Mouse (Mus musculus) heart, embryonic 14.5 days (tissue): Measurements from ENCODE around the gene Gm973. TPM values are rescaled to one million over a fixed set of nuclear protein-coding genes. Genes with fewer than 3 reads are reported as not detected.

ENCODE experiments used
- ATAC-seq: fragments of 200-750 bp; cut with Nextera tagmentation; 2 replicates; pipeline ENCODE4 v1.8.0; 2017; ENCODE audit warnings: low read depth, moderate TSS enrichment; ENCODE audit not compliant: insufficient number of reproducible peaks, insufficient read depth, low FRiP score
- H3K27ac ChIP-seq, 2 experiments: fragments of 200-500 bp in 1 of 2; fragments of 300-500 bp in 1 of 2; sonication (generic) in 1 of 2; replicated peaks in 1 of 2; 2 replicates each; pipeline ENCODE4 v1.5.1; 2012 to 2014; ENCODE audit warnings: low read depth in 2 of 2, low read length in 2 of 2, control low read depth in 1 of 2, mild to moderate bottlenecking in 1 of 2, mixed read lengths in 1 of 2; ENCODE audit not compliant: control insufficient read depth in 1 of 2, insufficient read depth in 1 of 2
- H3K27me3 ChIP-seq: fragments of 300-500 bp; sonication (generic); 2 replicates; pipeline ENCODE4 v1.6.1; 2014; ENCODE audit warnings: mild to moderate bottlenecking, low read length, control low read depth; ENCODE audit not compliant: control insufficient read depth, insufficient read depth
- H3K36me3 ChIP-seq: fragments of 300-500 bp; sonication (generic); 2 replicates; pipeline ENCODE4 v1.6.1; 2014; ENCODE audit warnings: mild to moderate bottlenecking, control low read depth, low read length, mixed read lengths; ENCODE audit not compliant: control insufficient read depth, insufficient read depth
- H3K4me1 ChIP-seq, 2 experiments: fragments of 200-500 bp in 1 of 2; fragments of 300-500 bp in 1 of 2; sonication (generic) in 1 of 2; 2 replicates each; pipeline ENCODE4 v1.6.1; 2012 to 2014; ENCODE audit warnings: low read length in 2 of 2, control low read depth in 1 of 2, mixed read lengths in 1 of 2; ENCODE audit not compliant: control insufficient read depth in 2 of 2, insufficient read depth in 2 of 2
- H3K4me2 ChIP-seq: fragments of 300-500 bp; sonication (generic); 2 replicates; pipeline ENCODE4 v1.6.1; 2014; ENCODE audit warnings: mild to moderate bottlenecking, low read length
- H3K4me3 ChIP-seq, 2 experiments: fragments of 200-500 bp in 1 of 2; fragments of 300-500 bp in 1 of 2; sonication (generic) in 1 of 2; 2 replicates each; pipeline ENCODE4 v1.5.1; 2012 to 2014; ENCODE audit warnings: low read length in 2 of 2, mild to moderate bottlenecking in 2 of 2, control low read depth in 1 of 2, low read depth in 1 of 2, moderate library complexity in 1 of 2; ENCODE audit not compliant: control insufficient read depth in 1 of 2, insufficient read depth in 1 of 2
- H3K9ac ChIP-seq: fragments of 300-500 bp; sonication (generic); 2 replicates; pipeline ENCODE4 v1.6.1; 2014; ENCODE audit warnings: mild to moderate bottlenecking, low read length
- H3K9me3 ChIP-seq: fragments of 300-500 bp; sonication (generic); 2 replicates; pipeline ENCODE4 v1.6.1; 2016; ENCODE audit warnings: low read length, control low read depth; ENCODE audit not compliant: control insufficient read depth
- WGBS: fragments of 180-500 bp; shearing (Covaris S2); extraction: QIAGEN DNeasy Blood & Tissue Kit; methylation state at CpG from one replicate; pipeline ENCODE4 v1.1.7; 2014; 5-methylcytosine and 5-hydroxymethylcytosine counted together
- polyA plus RNA-seq: library from polyadenylated mRNA; unstranded; fragments of >200 nt; fragmentation: Nextera tagmentation; extraction: Ambion mirVana; gene quantifications from 2 replicates; pipeline ENCODE4 v1.2.1, GENCODE M21; 2014

The Gm973 gene
- polyA plus RNA-seq, 1 experiment from 2014 or later, result not detected

DNA sequence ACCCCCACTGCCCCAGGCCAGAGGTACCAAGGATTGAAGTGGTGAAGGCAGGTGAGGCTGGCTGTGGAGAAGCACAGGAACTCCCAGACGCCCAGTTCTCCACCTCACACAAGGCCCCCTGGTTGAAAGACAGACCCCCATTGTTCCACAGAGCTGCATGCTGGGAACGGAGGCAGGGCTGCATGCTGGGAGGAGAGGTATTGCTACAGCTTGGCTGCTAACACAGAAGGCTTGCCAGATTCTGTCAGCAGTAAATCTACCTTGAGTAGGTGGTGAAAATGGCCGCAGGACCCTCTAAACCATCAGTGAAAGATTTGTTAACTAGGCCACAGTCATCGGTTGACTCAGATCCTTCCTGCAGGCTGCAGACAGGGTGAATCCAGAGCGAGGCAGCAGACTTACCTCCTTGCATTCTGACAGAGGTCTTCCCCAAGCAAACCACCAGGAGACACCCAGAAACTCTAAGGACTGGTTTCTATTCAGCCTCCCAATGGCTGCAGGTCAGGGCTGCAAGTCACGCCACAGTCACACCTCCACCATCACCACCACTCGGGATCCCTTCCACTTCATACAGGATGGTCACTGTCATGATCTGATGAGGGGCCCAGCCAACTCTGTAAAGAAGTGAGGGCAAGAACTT is 33.1 kb downstream of the Gm973 start:
- Histone ChIP-seq H3K27me3 (peaks cover 9% of the 10 kb centered on the region; the same call in 1 of the 2 replicates), H3K9ac (no peak overlapping the region), H3K9me3 (no peaks in the 10 kb centered on the region), H3K4me2 (no peak overlapping the region), H3K4me1 (no peaks in the 10 kb centered on the region), H3K4me3 (no peak overlapping the region), H3K36me3 (no peaks in the 10 kb centered on the region), H3K27ac (no peak overlapping the region)
- no peak for ATAC-seq
- WGBS, result 62% methylated on average over 7 of the region's 7 CpGs

DNA sequence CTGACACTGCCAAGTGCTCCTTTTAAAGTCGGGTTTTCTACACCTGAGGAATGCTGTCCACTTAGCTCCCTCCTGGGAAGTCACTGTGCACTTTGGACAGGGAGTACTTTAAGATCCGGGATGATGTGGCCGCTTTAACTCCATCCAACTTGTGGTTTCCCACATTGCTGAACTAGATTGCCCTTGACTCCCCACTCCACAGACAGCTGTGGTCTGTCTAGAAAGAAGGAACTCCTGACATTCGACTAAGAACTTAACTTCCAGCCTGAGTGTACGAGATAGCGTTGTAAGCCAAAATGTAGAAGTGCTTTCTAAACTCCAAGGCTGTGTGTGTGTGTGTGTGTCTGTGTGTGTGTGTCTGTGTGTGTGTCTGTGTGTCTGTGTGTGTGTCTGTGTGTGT is 34.2 kb downstream of the Gm973 start:
- Histone ChIP-seq H3K36me3 (no peaks in the 10 kb centered on the region), H3K27me3 (peaks cover 9% of the 10 kb centered on the region; the same call in 1 of the 2 replicates), H3K4me3 (no peak overlapping the region), H3K9ac (no peak overlapping the region), H3K4me2 (no peak overlapping the region), H3K27ac (no peak overlapping the region), H3K4me1 (no peaks in the 10 kb centered on the region), H3K9me3 (no peaks in the 10 kb centered on the region)
- WGBS, result 48% methylated on average over 6 of the region's 6 CpGs
- no peak for ATAC-seq

DNA sequence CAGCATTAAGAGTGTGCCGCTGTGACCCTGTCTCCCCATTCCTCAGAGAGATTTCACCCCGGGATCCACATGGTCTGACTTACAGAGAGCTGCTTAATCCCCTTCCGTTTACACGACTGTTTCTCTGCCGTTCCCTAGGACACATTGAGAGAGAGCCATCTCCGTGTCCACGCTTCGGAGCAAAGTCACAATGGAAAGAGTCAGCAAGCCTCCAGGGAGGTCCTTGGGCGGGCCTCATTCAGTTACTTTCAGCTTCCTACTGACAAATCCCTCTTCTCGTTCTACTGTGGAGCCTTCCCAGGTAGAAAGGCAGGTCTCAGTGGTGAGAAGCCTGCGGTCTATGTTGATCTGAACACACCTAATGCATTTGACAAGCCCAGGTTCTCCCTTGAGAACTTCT is 34.9 kb downstream of the Gm973 start:
- Histone ChIP-seq H3K4me3 (no peak overlapping the region), H3K27me3 (peaks cover 9% of the 10 kb centered on the region; the same call in 1 of the 2 replicates), H3K9ac (no peak overlapping the region), H3K4me1 (no peaks in the 10 kb centered on the region), H3K27ac (no peak overlapping the region), H3K4me2 (no peak overlapping the region), H3K36me3 (no peaks in the 10 kb centered on the region), H3K9me3 (no peaks in the 10 kb centered on the region)
- WGBS, result 57% methylated on average over 11 of the region's 11 CpGs
- ATAC-seq, result no peak

DNA sequence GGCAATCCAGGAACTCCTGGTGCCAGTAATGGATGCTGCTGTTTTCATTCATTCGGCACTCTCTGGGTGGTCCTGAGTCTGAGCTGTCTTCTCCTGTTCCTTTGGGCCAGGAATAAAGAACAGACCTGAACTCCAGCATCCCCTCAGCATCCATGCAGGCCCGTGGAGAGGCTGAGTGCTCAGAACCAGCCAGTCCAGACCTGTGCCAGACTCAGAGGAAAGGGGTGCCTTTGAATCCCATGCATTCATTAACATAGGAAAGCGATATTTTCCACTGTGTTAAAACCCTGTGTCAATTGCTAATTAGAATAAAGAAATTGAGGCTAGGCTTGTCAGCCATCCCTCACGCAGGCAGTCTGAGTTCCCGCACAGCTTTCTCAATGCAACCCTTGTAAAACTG is 37.6 kb downstream of the Gm973 start:
- Histone ChIP-seq H3K27ac (no peak overlapping the region), H3K9ac (no peak overlapping the region), H3K4me3 (no peak overlapping the region), H3K9me3 (no peaks in the 10 kb centered on the region), H3K4me1 (no peaks in the 10 kb centered on the region), H3K4me2 (no peak overlapping the region), H3K36me3 (no peaks in the 10 kb centered on the region), H3K27me3 (peaks cover 6% of the 10 kb centered on the region; the same call in 1 of the 2 replicates)
- 54% methylated on average over 5 of the region's 5 CpGs for WGBS
- no peak for ATAC-seq

DNA sequence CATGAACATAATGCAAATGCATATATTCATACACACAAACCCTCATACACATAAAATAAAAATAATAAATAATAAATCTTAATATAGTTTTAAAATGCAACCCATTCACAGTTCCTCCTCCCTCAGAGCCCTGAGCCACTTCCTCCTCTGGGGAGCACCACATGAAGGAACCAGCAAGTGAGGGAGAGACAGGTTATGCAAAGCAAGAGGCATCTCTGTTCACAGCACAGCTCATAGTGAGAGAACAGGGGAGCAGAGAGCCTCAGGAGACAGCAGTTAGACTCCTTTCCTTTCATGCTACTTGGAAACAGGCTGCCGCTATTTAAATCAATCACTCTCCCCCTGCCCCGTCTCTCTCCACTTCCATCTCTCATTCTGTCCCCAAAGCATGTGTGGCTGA is 47.5 kb downstream of the Gm973 start:
- ATAC-seq, result no peak
- WGBS, result 67% methylated on average over 2 of the region's 2 CpGs
- H3K4me3 ChIP-seq, result no peak overlapping the region

DNA sequence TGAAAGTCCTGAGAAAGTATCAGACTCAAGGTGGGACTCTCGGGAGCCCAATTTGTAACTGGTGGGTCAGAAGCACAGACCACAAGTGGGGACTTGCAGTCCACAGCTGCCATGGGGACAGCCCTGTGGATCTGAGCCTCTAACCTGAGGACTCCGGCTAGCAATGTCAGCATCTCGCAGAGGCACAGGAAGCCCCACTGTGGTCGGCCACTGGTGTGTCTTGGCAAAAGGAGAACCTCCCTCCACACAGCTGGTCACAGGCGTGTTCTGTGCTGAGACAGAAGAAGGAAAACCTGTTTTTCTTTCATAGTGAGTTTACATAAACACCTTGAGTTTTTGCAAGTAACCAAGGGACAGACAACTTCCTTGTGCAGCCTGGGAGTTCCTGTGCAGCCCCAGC is 49.7 kb downstream of the Gm973 start:
- no peaks in the 10 kb centered on the region; a peak in 1 of 4 replicates for H3K4me1 ChIP-seq
- no peak overlapping the region for H3K4me3 ChIP-seq
- peaks cover 5% of the 10 kb centered on the region for H3K9me3 ChIP-seq
- no peak for ATAC-seq
- no peak overlapping the region for H3K4me2 ChIP-seq
- WGBS, result 69% methylated on average over 5 of the region's 5 CpGs
- H3K27me3 ChIP-seq, result peaks cover 10% of the 10 kb centered on the region; the same call in 1 of the 2 replicates
- no peak overlapping the region for H3K9ac ChIP-seq
- no peaks in the 10 kb centered on the region for H3K36me3 ChIP-seq
- no peak overlapping the region for H3K27ac ChIP-seq

More for the DNA sequence above, 47.5 kb downstream of the Gm973 start:
- Histone ChIP-seq H3K9ac (no peak overlapping the region), H3K9me3 (peaks cover 5% of the 10 kb centered on the region), H3K27me3 (peaks cover 5% of the 10 kb centered on the region; the same call in 1 of the 2 replicates), H3K4me2 (no peak overlapping the region), H3K4me1 (no peaks in the 10 kb centered on the region), H3K27ac (no peak overlapping the region), H3K36me3 (no peaks in the 10 kb centered on the region)

DNA sequence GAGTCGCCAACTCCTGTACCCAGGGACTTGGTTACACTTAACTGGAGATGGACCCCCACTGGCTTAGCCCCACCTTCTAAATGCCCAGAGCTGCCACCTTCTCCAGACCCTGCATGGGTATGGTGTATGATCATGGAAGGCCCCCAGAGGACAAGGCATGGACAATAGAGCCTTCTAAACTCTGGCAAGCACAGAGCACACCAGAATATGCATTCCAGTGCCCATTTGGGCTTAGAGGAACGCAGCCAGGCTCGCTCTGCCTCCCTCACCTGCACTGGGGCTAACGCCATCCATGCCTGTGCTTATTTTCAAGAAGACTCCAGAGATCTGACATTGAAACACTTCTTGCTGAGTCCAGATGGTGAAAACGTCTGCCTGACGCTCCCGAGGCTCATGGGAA is 50.2 kb downstream of the Gm973 start:
- H3K27me3 ChIP-seq, result peaks cover 10% of the 10 kb centered on the region; the same call in 1 of the 2 replicates
- no peak overlapping the region for H3K27ac ChIP-seq
- WGBS, result 74% methylated on average over 7 of the region's 7 CpGs
- H3K9ac ChIP-seq, result no peak overlapping the region
- no peaks in the 10 kb centered on the region for H3K36me3 ChIP-seq
- H3K4me3 ChIP-seq, result no peak overlapping the region
- ATAC-seq, result no peak
- H3K4me1 ChIP-seq, result no peaks in the 10 kb centered on the region; a peak in 1 of 4 replicates
- H3K4me2 ChIP-seq, result no peak overlapping the region
- H3K9me3 ChIP-seq, result peaks cover 5% of the 10 kb centered on the region

DNA sequence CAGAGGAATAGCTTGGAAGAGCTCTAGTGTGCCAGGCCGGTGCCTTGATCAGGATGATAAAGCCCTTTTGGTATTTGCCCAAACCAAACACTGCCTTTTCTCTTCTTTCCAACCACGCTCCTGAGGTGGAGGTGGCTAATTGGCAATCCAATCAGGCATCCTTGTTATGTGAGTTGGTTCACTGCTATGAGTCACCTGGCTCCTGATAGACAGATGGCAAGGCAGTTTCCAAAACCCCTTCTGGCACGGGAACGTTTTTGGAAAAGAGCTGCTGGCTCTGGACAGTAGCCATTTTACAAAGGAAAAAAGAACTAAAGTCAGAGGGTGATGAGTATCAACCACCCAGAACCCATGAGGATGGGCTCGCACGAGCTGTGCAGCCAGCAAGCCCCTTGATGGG is 50.9 kb downstream of the Gm973 start:
- 59% methylated on average over 6 of the region's 6 CpGs for WGBS
- H3K4me1 ChIP-seq, result no peaks in the 10 kb centered on the region; a peak in 1 of 4 replicates
- H3K9me3 ChIP-seq, result peaks cover 5% of the 10 kb centered on the region
- no peak overlapping the region for H3K27ac ChIP-seq
- H3K27me3 ChIP-seq, result peaks cover 10% of the 10 kb centered on the region; the same call in 1 of the 2 replicates
- ATAC-seq, result no peak
- no peak overlapping the region for H3K4me3 ChIP-seq
- H3K36me3 ChIP-seq, result no peaks in the 10 kb centered on the region
- no peak overlapping the region for H3K4me2 ChIP-seq
- no peak overlapping the region for H3K9ac ChIP-seq
